In the genomic region with DNA sequence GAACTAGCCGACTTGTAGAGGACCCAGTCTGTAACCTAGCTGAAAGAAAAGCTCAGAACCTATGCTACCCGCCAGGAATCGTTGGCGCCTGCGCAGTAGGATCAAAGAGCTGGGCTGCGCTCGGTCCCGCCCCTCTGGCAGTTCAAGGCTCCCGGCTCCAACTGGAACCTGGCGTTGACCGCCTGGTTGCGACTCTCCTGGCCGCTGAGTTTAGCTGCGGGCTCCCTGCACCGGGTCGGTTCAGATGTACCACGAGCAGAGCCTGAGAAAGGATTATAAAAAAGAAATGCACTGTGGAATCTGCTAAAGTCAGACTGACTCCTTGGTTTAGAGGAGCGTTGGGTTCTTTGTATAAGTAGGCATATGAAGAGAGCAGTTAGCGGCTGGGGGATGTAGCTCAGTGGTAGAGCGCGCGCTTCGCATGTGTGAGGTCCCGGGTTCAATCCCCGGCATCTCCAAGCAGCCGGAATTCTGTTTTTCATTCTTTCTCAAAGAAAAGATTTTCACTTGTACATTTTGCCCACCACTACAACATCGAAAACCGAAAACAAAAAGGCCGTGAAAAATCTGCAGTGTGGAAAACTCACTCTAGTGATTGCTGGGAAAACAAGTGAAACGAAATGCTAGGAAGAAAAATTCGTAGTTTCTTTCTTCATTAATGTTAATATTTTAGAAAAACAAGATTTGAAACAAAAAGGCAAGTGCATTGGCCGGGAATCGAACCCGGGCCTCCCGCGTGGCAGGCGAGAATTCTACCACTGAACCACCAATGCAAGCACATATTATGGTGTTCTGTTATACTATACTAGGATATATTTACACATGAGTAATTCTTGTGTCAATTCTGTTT, we compare ENCODE assay signal across 8 mouse cellular contexts. TPM values are rescaled to one million over a fixed set of nuclear protein-coding genes. Genes with fewer than 3 reads are reported as not detected.
A peak's percentile ranks its signal among the peaks of the same experiment; 100 is the strongest.
DNase-seq lines count a peak whose midpoint lies in the region; ATAC-seq and TF ChIP-seq lines count a peak whose summit lies in the region.

No protein-coding gene starts in this region.

- H3ac ChIP-seq in myocyte (ENCODE audit: control insufficient read depth, insufficient read length): no peak overlapping the region

- peak overlapping the region; percentile 61 for H3K4me2 ChIP-seq in heart, embryonic 11.5 days
- H3K4me2 ChIP-seq in kidney, embryonic 16.5 days (replicated peaks; ENCODE audit: low read depth, low read length): peak overlapping the region; percentile 56
- H3K4me2 ChIP-seq in myocyte (ENCODE audit: low read depth): peak overlapping the region; percentile 78

- H3K4me3 ChIP-seq in heart, embryonic 11.5 days (ENCODE audit: low read depth, low read length): peak overlapping the region; percentile 51
- peak overlapping the region; percentile 72 for H3K4me3 ChIP-seq in kidney, embryonic 16.5 days (ENCODE audit: low read length)
- peak overlapping the region; percentile 66 for H3K4me3 ChIP-seq in liver, adult 2 months (ENCODE audit: insufficient read depth, low read depth, low read length)
- peak overlapping the region; percentile 50 for H3K4me3 ChIP-seq in myocyte

- under 1% methylated on average over 37 of the region's 37 CpGs for WGBS in heart, embryonic 11.5 days (ENCODE audit: insufficient replicate concordance)
- WGBS in kidney, embryonic 16.5 days: under 1% methylated on average over 37 of the region's 37 CpGs
- under 1% methylated on average over 37 of the region's 37 CpGs for WGBS in liver, adult 2 months

- no peaks in the 10 kb centered on the region for H3K36me3 ChIP-seq in heart, embryonic 11.5 days (ENCODE audit: control insufficient read depth, insufficient read depth, low read length)
- no peaks in the 10 kb centered on the region for H3K36me3 ChIP-seq in kidney, embryonic 16.5 days (ENCODE audit: insufficient read depth, low read length)
- no peaks in the 10 kb centered on the region for H3K36me3 ChIP-seq in liver, adult 2 months (ENCODE audit: control insufficient read depth, insufficient read depth, low read length)
- H3K36me3 ChIP-seq in myocyte (ENCODE audit: control insufficient read depth, insufficient read depth): no peaks in the 10 kb centered on the region
- no peaks in the 10 kb centered on the region for H3K36me3 ChIP-seq in splenic B cell, adult 2 months (ENCODE audit: control insufficient read depth, insufficient read depth, low read length, poor library complexity, severe bottlenecking)

- no peaks in the 10 kb centered on the region for H3K79me2 ChIP-seq in liver, adult 2 months (ENCODE audit: control insufficient read depth, insufficient read depth, low read length)
- no peaks in the 10 kb centered on the region for H3K79me2 ChIP-seq in myocyte (ENCODE audit: control insufficient read depth, insufficient read depth)

- no peak for TF ChIP-seq CTCF in liver, adult 2 months (IDR thresholded peaks at IDR 0.05; ENCODE audit: low read depth, low read length)

- ATAC-seq in erythroblast, adult 5-6 weeks (replicated peaks; ENCODE audit: low FRiP score, poor library complexity, severe bottlenecking): peak; percentile 99
- ATAC-seq in heart, embryonic 11.5 days (replicated peaks; ENCODE audit: insufficient number of reproducible peaks, low FRiP score, low TSS enrichment): peak; percentile 98
- peak; percentile 99 for ATAC-seq in kidney, embryonic 16.5 days (ENCODE audit: low FRiP score, low TSS enrichment)

- H3K27ac ChIP-seq in heart, embryonic 11.5 days (ENCODE audit: low read depth, low read length): peak overlapping the region; percentile 79
- peak overlapping the region; percentile 94 for H3K27ac ChIP-seq in kidney, embryonic 16.5 days (ENCODE audit: low read length)
- H3K27ac ChIP-seq in liver, adult 2 months (replicated peaks; ENCODE audit: insufficient read depth, low read depth, low read length): peak overlapping the region; percentile 33

- no peak for TF ChIP-seq POLR2A in liver, adult 2 months (IDR thresholded peaks at IDR 0.05; ENCODE audit: extremely low read depth, insufficient read depth, low read length)
- TF ChIP-seq POLR2A in myocyte (IDR thresholded peaks at IDR 0.05; ENCODE audit: insufficient read length, low read depth): peak; percentile 4

- peak overlapping the region; percentile 69 for H3K9ac ChIP-seq in heart, embryonic 11.5 days (ENCODE audit: low read depth, low read length)
- peak overlapping the region; percentile 74 for H3K9ac ChIP-seq in kidney, embryonic 16.5 days (replicated peaks; ENCODE audit: low read length)
- H3K9ac ChIP-seq in liver, adult 2 months (ENCODE audit: low read depth, low read length): peak overlapping the region; percentile 66

- peak; percentile 95 to 96 for DNase-seq in B cell, adult 2 months
- peak; percentile 96 for DNase-seq in brain, adult 2 months (ENCODE audit: low read depth, low spot score)
- DNase-seq in liver, adult 2 months (ENCODE audit: extremely low read depth, low read depth, low spot score): peak; percentile 82
- peak; percentile 96 for DNase-seq in splenic B cell, adult 2 months (ENCODE audit: low read depth, low spot score)

- H3K27me3 ChIP-seq in heart, embryonic 11.5 days (ENCODE audit: control insufficient read depth, insufficient read depth, low read length): no peaks in the 10 kb centered on the region
- no peaks in the 10 kb centered on the region for H3K27me3 ChIP-seq in kidney, embryonic 16.5 days (ENCODE audit: insufficient read depth, low read length)
- H3K27me3 ChIP-seq in liver, adult 2 months (ENCODE audit: control insufficient read depth, insufficient read depth, low read length): no peaks in the 10 kb centered on the region
- no peaks in the 10 kb centered on the region for H3K27me3 ChIP-seq in myocyte (ENCODE audit: control insufficient read depth, insufficient read depth, insufficient read length)
- H3K27me3 ChIP-seq in splenic B cell, adult 2 months (ENCODE audit: control insufficient read depth, insufficient read depth, low read length, poor library complexity, severe bottlenecking): no peaks in the 10 kb centered on the region

- H3K4me1 ChIP-seq in heart, embryonic 11.5 days (ENCODE audit: control insufficient read depth, insufficient read depth, low read length): no peaks in the 10 kb centered on the region
- peaks cover 11% of the 10 kb centered on the region; the same call in 1 of the 2 replicates for H3K4me1 ChIP-seq in kidney, embryonic 16.5 days (ENCODE audit: insufficient read depth, low read length)
- no peaks in the 10 kb centered on the region for H3K4me1 ChIP-seq in liver, adult 2 months (ENCODE audit: control insufficient read depth, insufficient read depth, low read length)

- no peaks in the 10 kb centered on the region for H3K9me3 ChIP-seq in heart, embryonic 11.5 days (replicated peaks; ENCODE audit: control insufficient read depth, low read length)
- H3K9me3 ChIP-seq in kidney, embryonic 16.5 days (ENCODE audit: low read length): no peaks in the 10 kb centered on the region

TF ChIP-seq in myocyte, 11 proteins besides CTCF, POLR2A, EP300 and RAD21:
- TF ChIP-seq CEBPB (IDR thresholded peaks at IDR 0.05; ENCODE audit: insufficient read depth, poor library complexity, severe bottlenecking) (peak; percentile 52; the same call in 1 of the 2 replicates), MYOG (IDR thresholded peaks at IDR 0.05; ENCODE audit: control insufficient read depth in 1 of 3, insufficient read depth in 1 of 3, insufficient read length in 2 of 3, low read depth in 2 of 3) (no peak), USF1 (IDR thresholded peaks at IDR 0.05; ENCODE audit: low read depth) (no peak)

RNA-seq across cellular contexts. Expression of a gene that starts 55.5 kb away (rescaled TPM):
- 9.4 and 11.3 TPM in 2 replicates for total RNA-seq in erythroblast, adult 5-6 weeks (2015; ENCODE audit: low replicate concordance)
- total RNA-seq in erythroblast, adult 5-6 weeks (2017; ENCODE audit: low replicate concordance): 7.7 and 11.4 TPM in 2 replicates
- 16.9 and 17.3 TPM in 2 replicates for polyA plus RNA-seq in heart, embryonic 11.5 days (2014; fragmentation: Nextera tagmentation; extraction: Ambion mirVana)
- 17.2 and 19.3 TPM in 2 replicates for polyA plus RNA-seq in kidney, embryonic 16.5 days (2015; fragmentation: Nextera tagmentation; extraction: Ambion mirVana)
- total RNA-seq in liver, adult 2 months (2014; rRNA removed): 8.4 and 12.3 TPM in 2 replicates
- polyA plus RNA-seq in liver, adult 2 months (2012; rRNA removed): 4.4 and 7.1 TPM in 2 replicates
- polyA plus RNA-seq in myocyte (2012; fragmentation: generic; extraction: Trizol): 11.1 TPM

RNA-seq across cellular contexts. Expression of a gene that starts 58.1 kb away (rescaled TPM):
- 1.7 and 2.5 TPM in 2 replicates for total RNA-seq in erythroblast, adult 5-6 weeks (2015; ENCODE audit: low replicate concordance)
- 0.70 and 1.1 TPM in 2 replicates for total RNA-seq in erythroblast, adult 5-6 weeks (2017; ENCODE audit: low replicate concordance)
- 2.8 and 3.9 TPM in 2 replicates for polyA plus RNA-seq in heart, embryonic 11.5 days (2014; fragmentation: Nextera tagmentation; extraction: Ambion mirVana)
- 3.7 and 4.0 TPM in 2 replicates for polyA plus RNA-seq in kidney, embryonic 16.5 days (2015; fragmentation: Nextera tagmentation; extraction: Ambion mirVana)
- total RNA-seq in liver, adult 2 months (2014; rRNA removed): under 0.01 and 0.07 TPM in 2 replicates
- polyA plus RNA-seq in liver, adult 2 months (2012; rRNA removed): 0.11 and 0.42 TPM in 2 replicates
- 1.5 TPM for polyA plus RNA-seq in myocyte (2012; fragmentation: generic; extraction: Trizol)

Comparison
In these comparisons a context has a peak if more than half of its experiments do, and no peak if none do; other contexts are left out.
1. Peak in every context shown above with its lines: DNase-seq, ATAC-seq, H3K4me3 ChIP-seq and H3K27ac ChIP-seq.
2. H3K27ac ChIP-seq: peak in every context shown above with its lines; median percentile 94 in kidney, embryonic 16.5 days; 79 in heart, embryonic 11.5 days; 33 in liver, adult 2 months.